Mouse (Mus musculus) liver, embryonic 14.5 days (tissue): ENCODE measurements at regions not wholly inside any gene's neighbourhood (a gene's known extent, or its start where the extent isn't known, plus 50 kb on each side); places are given as distances from the start of the nearest gene placed in this dataset.

Experiments used
- CTCF ChIP-seq: IDR thresholded peaks from 2 replicates; pipeline ENCODE4 v1.5.1; 2016; ENCODE audit warnings: antibody characterized with exemption, low read depth, control low read depth
- EP300 ChIP-seq: IDR thresholded peaks from 2 replicates; pipeline ENCODE4 v1.6.1; 2016; ENCODE audit warnings: antibody characterized with exemption, low read depth

GRCm38 (mm10) chr15:62203951-62204905 is 1281.4 kb upstream of the A1bg start:
- no peak for TF ChIP-seq CTCF
- no peak for TF ChIP-seq EP300
